Mouse (Mus musculus): ENCODE results near the gene Ptpre.

GRCm38 (mm10) chr7:135650061-135650460 lies 112.8 kb downstream of the Ptpre start:
- TF ChIP-seq POLR2A (IDR thresholded peaks at IDR 0.05; ENCODE audit: control insufficient read depth, extremely low read depth, insufficient read depth, low read length, poor library complexity) (no peak), CTCF (IDR thresholded peaks at IDR 0.05; ENCODE audit: borderline replicate concordance, control insufficient read depth, extremely low read depth, insufficient read depth, low read length, poor library complexity) (no peak)
